Mouse (Mus musculus): ENCODE measurements around the gene Prlh. TPM values are rescaled to one million over a fixed set of nuclear protein-coding genes. Genes with fewer than 3 reads are reported as not detected.
A peak's percentile ranks its signal among the peaks of the same experiment; 100 is the strongest.

Gene Prlh
- total RNA-seq, 2 experiments from 2014 or later = not detected

- DNase-seq = peak; percentile 61
These were observed 3.6 kb downstream of the Prlh start for GRCm38 (mm10) chr1:90956245-90957096.

- DNase-seq = no peak
These were observed 9.6 kb downstream of the Prlh start for GRCm38 (mm10) chr1:90962526-90962925.

- no peak for DNase-seq
These were observed 10.1 kb downstream of the Prlh start for GRCm38 (mm10) chr1:90962994-90963393.

GRCm38 (mm10) chr1:90967583-90967982 is 14.7 kb downstream of the Prlh start:
- peak; percentile 53 for DNase-seq

GRCm38 (mm10) chr1:90968649-90969048 is 15.7 kb downstream of the Prlh start:
- no peak for DNase-seq

- no peak for DNase-seq
These were observed 16.5 kb downstream of the Prlh start, which contains the start of gene Rab17 for GRCm38 (mm10) chr1:90969347-90969784. Rab17 (minus strand) TSS chr1:90969661.

- DNase-seq = no peak
These were observed 17.0 kb downstream of the Prlh start for GRCm38 (mm10) chr1:90969881-90970390.

GRCm38 (mm10) chr1:90972911-90973573 is 20.1 kb downstream of the Prlh start:
- DNase-seq = peak; percentile 97

GRCm38 (mm10) chr1:90973574-90973911 is 20.6 kb downstream of the Prlh start:
- DNase-seq = no peak

- peak; percentile 45 for DNase-seq
These were observed 22.2 kb downstream of the Prlh start for GRCm38 (mm10) chr1:90974906-90975649.

GRCm38 (mm10) chr1:90975960-90976359 is 23.1 kb downstream of the Prlh start:
- no peak for DNase-seq

GRCm38 (mm10) chr1:90980638-90981330 is 27.9 kb downstream of the Prlh start:
- peak; percentile 2 for DNase-seq

GRCm38 (mm10) chr1:90981346-90981745 is 28.4 kb downstream of the Prlh start:
- no peak for DNase-seq

- DNase-seq = no peak
These were observed 43.0 kb downstream of the Prlh start for GRCm38 (mm10) chr1:90995916-90996315.

GRCm38 (mm10) chr1:90997136-90997535 is 44.2 kb downstream of the Prlh start:
- no peak for DNase-seq

GRCm38 (mm10) chr1:90997641-90998040 is 44.7 kb downstream of the Prlh start:
- no peak for DNase-seq

GRCm38 (mm10) chr1:90998268-90998890 is 45.5 kb downstream of the Prlh start, which contains the start of gene Lrrfip1:
Lrrfip1 (plus strand) TSS chr1:90998737.
- DNase-seq = peak; percentile 70

- no peak for DNase-seq
These were observed 46.1 kb downstream of the Prlh start for GRCm38 (mm10) chr1:90998891-90999611.

GRCm38 (mm10) chr1:90999911-91000601 is 47.1 kb downstream of the Prlh start:
- DNase-seq = no peak

GRCm38 (mm10) chr1:91001101-91001500 is 48.2 kb downstream of the Prlh start:
- no peak for DNase-seq
